Mouse (Mus musculus): ENCODE data around the gene Syt12. TPM values are rescaled to one million over a fixed set of nuclear protein-coding genes. Genes with fewer than 3 reads are reported as not detected.
A peak's percentile ranks its signal among the peaks of the same experiment; 100 is the strongest.
"Not testable (repeated sequence)": the region's sequence is repeated elsewhere in the genome, so short reads cannot be mapped to it uniquely, and the experiment has no call there.

Syt12 gene
- polyA plus RNA-seq, 1 experiment from 2014 or later: 1.9 TPM

DNA sequence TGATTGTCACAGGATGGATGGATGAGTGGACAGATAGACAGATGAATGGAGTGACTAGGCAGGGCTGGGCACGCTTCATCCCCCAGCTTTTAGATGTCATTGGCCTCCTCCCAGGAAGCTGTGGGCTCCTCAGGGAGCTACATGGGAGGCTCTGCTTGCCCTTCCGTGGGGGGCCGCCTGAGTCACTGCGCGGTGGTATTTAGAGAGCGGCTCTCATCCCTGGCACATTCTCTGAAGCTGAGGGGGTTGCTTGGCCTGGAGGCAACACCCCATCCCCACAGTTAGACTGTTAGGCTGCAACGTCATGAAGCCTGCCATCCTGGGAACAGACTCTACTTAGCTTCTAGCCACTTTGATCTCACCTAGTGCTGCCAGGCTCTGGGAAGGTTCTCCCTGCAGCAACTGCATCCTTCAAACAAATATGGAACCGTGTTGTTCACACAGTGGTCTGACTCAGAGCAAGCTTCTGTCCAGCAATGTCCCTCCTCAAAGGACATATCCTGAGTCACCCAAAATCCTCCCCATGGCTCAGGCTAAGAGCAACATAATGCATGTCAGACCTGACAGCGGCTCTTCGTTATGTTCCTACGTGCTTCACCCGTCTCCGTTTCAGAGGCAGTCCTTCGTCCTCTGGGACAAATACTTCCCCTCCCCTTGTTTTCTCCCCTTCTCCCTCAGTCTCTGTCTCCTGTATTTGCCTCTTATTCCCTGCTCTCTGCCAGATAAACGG is 22.0 kb downstream of the Syt12 start:
- ATAC-seq (no peak), DNase-seq (ENCODE audit: low spot score) (no peak)
- Histone ChIP-seq H3K4me1 (ENCODE audit: control insufficient read depth, insufficient read depth, low read length) (no peaks in the 10 kb centered on the region), H3K27ac (ENCODE audit: low read depth, low read length) (no peak overlapping the region), H3K4me3 (ENCODE audit: low read depth, low read length) (no peak overlapping the region), H3K4me2 (ENCODE audit: low read length) (no peak overlapping the region), H3K9ac (ENCODE audit: low read length) (no peak overlapping the region), H3K27me3 (replicated peaks; ENCODE audit: control insufficient read depth, insufficient read depth, low read length) (no peaks in the 10 kb centered on the region), H3K36me3 (ENCODE audit: control insufficient read depth, insufficient read depth, low read length) (no peaks in the 10 kb centered on the region), H3K9me3 (replicated peaks; ENCODE audit: control insufficient read depth, low read length) (no peaks in the 10 kb centered on the region)
- WGBS: 81% methylated on average over 15 of the region's 15 CpGs

DNA sequence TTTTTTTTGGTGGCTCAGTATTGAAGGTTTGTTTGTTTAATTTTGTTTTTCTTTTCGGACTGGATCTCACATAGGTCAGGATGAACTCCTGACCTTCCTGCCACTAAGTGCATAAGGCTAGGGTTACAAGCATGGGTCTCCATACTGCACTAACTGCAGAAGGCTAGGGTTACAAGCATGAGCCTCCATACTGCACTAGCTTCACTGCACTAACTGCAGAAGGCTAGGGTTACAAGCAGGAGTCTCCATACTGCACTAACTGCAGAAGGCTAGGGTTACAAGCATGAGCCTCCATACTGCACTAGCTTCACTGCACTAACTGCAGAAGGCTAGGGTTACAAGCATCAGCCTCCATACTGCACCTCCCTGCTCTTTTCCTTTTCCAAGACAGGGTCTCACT is 23.2 kb downstream of the Syt12 start:
- H3K4me3 ChIP-seq (ENCODE audit: low read depth, low read length); H3K9me3 ChIP-seq (replicated peaks; ENCODE audit: control insufficient read depth, low read length); H3K36me3 ChIP-seq (ENCODE audit: control insufficient read depth, insufficient read depth, low read length); H3K4me2 ChIP-seq (ENCODE audit: low read length); H3K27me3 ChIP-seq (replicated peaks; ENCODE audit: control insufficient read depth, insufficient read depth, low read length); H3K27ac ChIP-seq (ENCODE audit: low read depth, low read length); ATAC-seq; DNase-seq (ENCODE audit: low spot score); H3K4me1 ChIP-seq (ENCODE audit: control insufficient read depth, insufficient read depth, low read length); H3K9ac ChIP-seq (ENCODE audit: low read length): not testable (repeated sequence)
- 90% methylated on average over 1 of the region's 1 CpGs for WGBS

DNA sequence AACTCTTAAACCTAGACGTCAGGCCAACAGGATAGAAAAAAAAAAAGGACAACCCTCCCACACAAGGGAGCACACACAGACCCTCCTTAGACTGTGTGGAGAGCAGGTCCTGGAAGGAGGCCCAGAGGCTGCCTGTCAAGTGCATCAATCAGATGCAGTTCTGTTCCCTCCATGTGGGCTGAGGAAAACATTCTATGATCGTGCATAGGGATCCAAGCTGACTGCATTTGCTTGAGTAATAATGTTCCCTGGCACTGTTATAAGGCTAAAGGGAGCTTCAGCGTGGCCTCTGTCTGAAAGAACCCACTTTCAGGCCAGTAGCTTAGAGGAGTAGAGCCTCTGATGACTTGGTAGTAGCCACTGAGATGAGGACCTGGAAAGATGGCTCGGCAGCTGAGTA is 24.7 kb downstream of the Syt12 start:
- H3K9me3 ChIP-seq (replicated peaks; ENCODE audit: control insufficient read depth, low read length): no peaks in the 10 kb centered on the region
- no peak overlapping the region for H3K4me3 ChIP-seq (ENCODE audit: low read depth, low read length)
- peak; percentile 22 for DNase-seq (ENCODE audit: low spot score)
- H3K27me3 ChIP-seq (replicated peaks; ENCODE audit: control insufficient read depth, insufficient read depth, low read length): no peaks in the 10 kb centered on the region
- WGBS: 41% methylated on average over 4 of the region's 4 CpGs
- ATAC-seq: no peak
- H3K36me3 ChIP-seq (ENCODE audit: control insufficient read depth, insufficient read depth, low read length): no peaks in the 10 kb centered on the region
- no peak overlapping the region for H3K9ac ChIP-seq (ENCODE audit: low read length)
- no peak overlapping the region for H3K27ac ChIP-seq (ENCODE audit: low read depth, low read length)
- H3K4me1 ChIP-seq (ENCODE audit: control insufficient read depth, insufficient read depth, low read length): no peaks in the 10 kb centered on the region
- no peak overlapping the region for H3K4me2 ChIP-seq (ENCODE audit: low read length)

DNA sequence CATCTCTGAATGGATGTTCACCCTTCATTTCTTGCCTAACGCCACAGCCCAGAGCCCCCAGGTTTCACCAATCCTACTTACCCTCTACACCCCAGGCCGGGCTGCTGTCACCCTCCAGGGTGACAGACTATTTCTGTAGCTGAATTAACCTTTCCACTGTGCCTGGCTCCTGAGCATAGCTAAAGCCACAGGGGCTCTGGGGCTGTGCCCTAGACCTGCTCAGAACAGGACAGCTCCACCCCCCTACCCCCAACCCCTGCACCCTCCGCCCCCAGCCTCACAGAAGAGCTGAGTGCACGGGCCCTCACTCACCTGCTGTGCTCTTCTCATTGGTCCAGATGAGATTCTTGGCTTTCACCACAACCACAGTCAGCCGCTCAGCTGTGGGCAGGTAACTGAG is 25.3 kb downstream of the Syt12 start:
- Histone ChIP-seq H3K4me2 (ENCODE audit: low read length) (no peak overlapping the region), H3K9ac (ENCODE audit: low read length) (no peak overlapping the region), H3K36me3 (ENCODE audit: control insufficient read depth, insufficient read depth, low read length) (no peaks in the 10 kb centered on the region), H3K4me1 (ENCODE audit: control insufficient read depth, insufficient read depth, low read length) (no peaks in the 10 kb centered on the region), H3K9me3 (replicated peaks; ENCODE audit: control insufficient read depth, low read length) (no peaks in the 10 kb centered on the region), H3K27ac (ENCODE audit: low read depth, low read length) (no peak overlapping the region), H3K4me3 (ENCODE audit: low read depth, low read length) (no peak overlapping the region), H3K27me3 (replicated peaks; ENCODE audit: control insufficient read depth, insufficient read depth, low read length) (no peaks in the 10 kb centered on the region)
- WGBS: 18% methylated on average over 5 of the region's 5 CpGs
- ATAC-seq (no peak), DNase-seq (ENCODE audit: low spot score) (no peak)

DNA sequence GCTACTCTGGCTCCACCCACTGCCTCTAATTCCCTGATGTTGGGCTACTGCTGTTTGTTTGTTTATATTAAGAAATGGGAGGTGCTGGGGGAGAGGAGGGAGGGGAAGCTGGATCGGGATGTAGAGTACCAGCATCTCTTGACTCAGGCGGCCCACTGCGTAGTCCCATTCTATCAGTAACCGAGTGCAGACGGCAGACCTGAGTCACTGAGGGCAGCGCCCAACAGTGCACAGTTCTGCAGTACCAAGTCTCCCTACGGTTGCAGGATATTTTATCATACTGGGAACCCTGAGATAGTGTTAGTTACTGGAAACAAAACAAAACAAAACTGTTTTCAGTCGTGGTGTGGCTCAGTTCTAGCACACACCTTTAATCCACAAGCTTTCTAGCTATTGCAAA is 26.1 kb downstream of the Syt12 start:
- WGBS: 71% methylated on average over 8 of the region's 8 CpGs
- DNase-seq (ENCODE audit: low spot score): no peak
- no peak overlapping the region for H3K4me3 ChIP-seq (ENCODE audit: low read depth, low read length)
- H3K9me3 ChIP-seq (replicated peaks; ENCODE audit: control insufficient read depth, low read length): no peaks in the 10 kb centered on the region
- no peak overlapping the region for H3K27ac ChIP-seq (ENCODE audit: low read depth, low read length)
- H3K4me2 ChIP-seq (ENCODE audit: low read length): no peak overlapping the region
- no peak overlapping the region for H3K9ac ChIP-seq (ENCODE audit: low read length)
- H3K36me3 ChIP-seq (ENCODE audit: control insufficient read depth, insufficient read depth, low read length): no peaks in the 10 kb centered on the region
- H3K27me3 ChIP-seq (replicated peaks; ENCODE audit: control insufficient read depth, insufficient read depth, low read length): no peaks in the 10 kb centered on the region
- H3K4me1 ChIP-seq (ENCODE audit: control insufficient read depth, insufficient read depth, low read length): no peaks in the 10 kb centered on the region
- no peak for ATAC-seq

- no peaks in the 10 kb centered on the region for H3K4me1 ChIP-seq (ENCODE audit: control insufficient read depth, insufficient read depth, low read length)
- no peaks in the 10 kb centered on the region for H3K36me3 ChIP-seq (ENCODE audit: control insufficient read depth, insufficient read depth, low read length)
- no peaks in the 10 kb centered on the region for H3K9me3 ChIP-seq (replicated peaks; ENCODE audit: control insufficient read depth, low read length)
- DNase-seq (ENCODE audit: low spot score) (no peak), ATAC-seq (no peak)
- H3K4me2 ChIP-seq (ENCODE audit: low read length): no peak overlapping the region
- H3K27ac ChIP-seq (ENCODE audit: low read depth, low read length): no peak overlapping the region
- WGBS: 59% methylated on average over 5 of the region's 5 CpGs
- no peaks in the 10 kb centered on the region for H3K27me3 ChIP-seq (replicated peaks; ENCODE audit: control insufficient read depth, insufficient read depth, low read length)
- no peak overlapping the region for H3K4me3 ChIP-seq (ENCODE audit: low read depth, low read length)
- no peak overlapping the region for H3K9ac ChIP-seq (ENCODE audit: low read length)
Measured at GRCm38 (mm10) chr19:4450666-4451065, 26.6 kb downstream of the Syt12 start.

GRCm38 (mm10) chr19:4449230-4449629 is 28.0 kb downstream of the Syt12 start:
- H3K4me1 ChIP-seq (ENCODE audit: control insufficient read depth, insufficient read depth, low read length): no peaks in the 10 kb centered on the region
- no peaks in the 10 kb centered on the region for H3K36me3 ChIP-seq (ENCODE audit: control insufficient read depth, insufficient read depth, low read length)
- no peak for ATAC-seq
- H3K27ac ChIP-seq (ENCODE audit: low read depth, low read length): no peak overlapping the region
- H3K9ac ChIP-seq (ENCODE audit: low read length): no peak overlapping the region
- no peak overlapping the region for H3K4me3 ChIP-seq (ENCODE audit: low read depth, low read length)
- WGBS: 98% methylated on average over 9 of the region's 9 CpGs
- no peak overlapping the region for H3K4me2 ChIP-seq (ENCODE audit: low read length)
- no peaks in the 10 kb centered on the region for H3K9me3 ChIP-seq (replicated peaks; ENCODE audit: control insufficient read depth, low read length)
- H3K27me3 ChIP-seq (replicated peaks; ENCODE audit: control insufficient read depth, insufficient read depth, low read length): no peaks in the 10 kb centered on the region
- no peak for DNase-seq (ENCODE audit: low spot score)

DNA sequence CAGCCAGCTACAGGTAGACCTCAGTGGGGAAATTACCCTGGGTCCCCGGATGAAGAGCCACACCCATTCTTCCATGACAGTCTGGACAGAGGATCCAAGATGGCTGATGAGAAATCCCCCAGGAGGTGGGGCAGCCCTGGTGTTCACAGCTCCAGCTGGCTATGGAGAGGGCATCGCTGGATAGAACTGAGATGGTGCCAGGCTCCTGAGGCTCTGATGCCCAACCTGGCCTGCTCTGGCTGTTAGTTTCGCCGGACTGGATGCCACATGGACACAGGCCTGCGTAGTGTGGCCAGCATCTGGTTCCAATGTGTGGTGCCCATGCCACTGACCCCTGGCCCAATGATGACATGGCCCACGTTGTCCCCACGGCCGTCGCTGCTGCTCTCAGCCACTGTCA is 29.8 kb downstream of the Syt12 start:
- H3K9me3 ChIP-seq (replicated peaks; ENCODE audit: control insufficient read depth, low read length): no peaks in the 10 kb centered on the region
- no peaks in the 10 kb centered on the region for H3K27me3 ChIP-seq (replicated peaks; ENCODE audit: control insufficient read depth, insufficient read depth, low read length)
- no peak overlapping the region for H3K4me2 ChIP-seq (ENCODE audit: low read length)
- no peak overlapping the region for H3K4me3 ChIP-seq (ENCODE audit: low read depth, low read length)
- H3K27ac ChIP-seq (ENCODE audit: low read depth, low read length): no peak overlapping the region
- 88% methylated on average over 9 of the region's 9 CpGs for WGBS
- no peak overlapping the region for H3K9ac ChIP-seq (ENCODE audit: low read length)
- DNase-seq (ENCODE audit: low spot score): no peak
- H3K4me1 ChIP-seq (ENCODE audit: control insufficient read depth, insufficient read depth, low read length): no peaks in the 10 kb centered on the region
- no peak for ATAC-seq
- H3K36me3 ChIP-seq (ENCODE audit: control insufficient read depth, insufficient read depth, low read length): no peaks in the 10 kb centered on the region

DNA sequence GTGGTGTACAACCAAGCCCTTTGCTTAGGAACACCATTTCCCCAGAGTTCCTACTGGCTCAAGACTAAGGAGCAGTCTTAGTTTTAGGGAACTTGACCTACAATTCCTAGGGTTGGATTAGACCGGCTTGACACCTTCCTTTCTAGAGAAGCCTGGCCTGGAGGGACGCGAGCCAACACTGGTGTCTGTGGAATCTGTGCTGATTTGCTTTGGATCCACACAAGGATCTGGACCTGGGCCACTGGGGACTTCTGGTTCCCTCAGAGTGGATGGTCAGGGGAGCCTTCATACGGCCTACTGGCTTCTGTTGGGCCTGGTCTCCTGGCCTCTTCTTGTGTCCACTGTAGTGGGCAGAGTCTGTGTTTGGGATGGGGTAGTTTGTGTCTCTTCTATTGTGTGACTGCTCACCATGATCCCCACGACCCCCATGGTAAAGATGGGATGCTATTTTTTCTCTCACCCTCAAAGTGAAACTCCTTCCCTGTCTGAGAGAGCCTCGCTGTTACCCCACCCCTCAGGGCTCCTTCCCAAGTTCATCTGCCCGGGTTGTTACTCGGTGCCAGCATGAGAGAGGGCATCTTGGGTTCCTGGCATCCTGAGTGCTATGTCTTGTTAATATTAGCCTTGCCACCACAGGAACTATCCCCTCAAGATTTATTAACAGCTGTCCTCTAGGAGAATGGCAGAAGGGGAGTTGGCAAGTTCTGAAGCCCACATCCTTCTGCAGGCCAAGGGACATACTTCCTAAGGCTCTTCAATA is 30.4 kb downstream of the Syt12 start:
- no peak overlapping the region for H3K9ac ChIP-seq (ENCODE audit: low read length)
- H3K36me3 ChIP-seq (ENCODE audit: control insufficient read depth, insufficient read depth, low read length): no peaks in the 10 kb centered on the region
- no peaks in the 10 kb centered on the region for H3K4me1 ChIP-seq (ENCODE audit: control insufficient read depth, insufficient read depth, low read length)
- H3K4me3 ChIP-seq (ENCODE audit: low read depth, low read length): no peak overlapping the region
- H3K27ac ChIP-seq (ENCODE audit: low read depth, low read length): no peak overlapping the region
- no peaks in the 10 kb centered on the region for H3K9me3 ChIP-seq (replicated peaks; ENCODE audit: control insufficient read depth, low read length)
- no peak for ATAC-seq
- DNase-seq (ENCODE audit: low spot score): no peak
- no peak overlapping the region for H3K4me2 ChIP-seq (ENCODE audit: low read length)
- WGBS: 88% methylated on average over 8 of the region's 8 CpGs
- H3K27me3 ChIP-seq (replicated peaks; ENCODE audit: control insufficient read depth, insufficient read depth, low read length): no peaks in the 10 kb centered on the region

Data from forebrain, embryonic 14.5 days (tissue).